8 mouse cellular contexts compared by ENCODE assay signal in the genomic region with DNA sequence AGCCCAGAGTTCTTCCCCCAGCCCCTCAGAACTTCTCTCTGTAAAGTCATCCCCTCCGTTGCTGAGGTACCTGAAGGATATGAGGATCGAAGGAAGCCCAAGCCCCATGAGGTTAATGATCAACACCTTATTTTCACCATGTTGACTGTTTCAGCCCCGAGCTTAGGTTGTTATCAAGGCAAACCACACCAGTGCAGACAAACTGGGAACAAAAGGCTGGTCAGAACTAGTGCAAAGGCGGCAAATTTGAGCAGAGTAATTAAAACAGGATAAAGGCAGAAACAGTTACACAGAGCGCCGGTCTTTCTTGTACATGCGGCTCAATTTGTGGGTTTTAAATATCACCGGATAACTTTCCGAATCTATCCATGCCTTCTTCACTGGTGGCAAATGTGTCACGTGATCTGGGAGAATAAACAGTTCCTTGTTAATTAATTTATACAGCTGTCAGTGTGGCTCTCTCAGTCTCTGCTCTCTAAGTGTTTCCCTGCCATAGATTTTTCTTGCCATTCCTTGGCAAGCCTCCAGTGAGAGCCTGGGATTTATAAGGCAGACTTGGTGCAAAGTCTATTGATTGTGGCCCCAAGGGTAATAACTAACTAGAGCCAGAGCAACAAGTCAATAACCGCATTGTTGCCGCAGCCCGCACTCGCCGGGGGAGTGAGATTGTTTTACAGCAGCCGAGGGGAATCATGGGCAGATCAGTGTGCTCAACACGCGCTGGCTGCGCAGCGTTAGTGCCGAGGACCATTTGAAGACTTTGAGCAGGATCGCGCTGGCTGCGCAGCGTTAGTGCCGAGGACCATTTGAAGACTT.
DNase-seq lines count a peak whose midpoint lies in the region; ATAC-seq and TF ChIP-seq lines count a peak whose summit lies in the region.

No protein-coding gene starts in this region.

- H3K9me3 ChIP-seq in heart, postnatal 0 days (replicated peaks; ENCODE audit: control insufficient read depth, low read length): no peaks in the 10 kb centered on the region
- no peaks in the 10 kb centered on the region for H3K9me3 ChIP-seq in embryonic facial prominence, embryonic 10.5 days
- H3K9me3 ChIP-seq in intestine, postnatal 0 days (ENCODE audit: control insufficient read depth): no peaks in the 10 kb centered on the region
- no peaks in the 10 kb centered on the region for H3K9me3 ChIP-seq in liver, embryonic 14.5 days (ENCODE audit: control insufficient read depth, low read length)

- H3K27ac ChIP-seq in heart, postnatal 0 days (ENCODE audit: low read depth): no peak overlapping the region
- peak overlapping the region; percentile 61 for H3K27ac ChIP-seq in embryonic facial prominence, embryonic 10.5 days (replicated peaks)
- peak overlapping the region; percentile 51 for H3K27ac ChIP-seq in intestine, postnatal 0 days (ENCODE audit: low read depth, low read length)
- no peak overlapping the region for H3K27ac ChIP-seq in liver, embryonic 14.5 days

- no peak for DNase-seq in heart, postnatal 0 days (ENCODE audit: low spot score)
- DNase-seq in heart, postnatal 4 days: no peak
- DNase-seq in embryonic facial prominence, embryonic 10.5 days (ENCODE audit: low spot score): peak; percentile 73
- no peak for DNase-seq in liver, embryonic 14.5 days (ENCODE audit: low read depth in 3 of 3, low spot score in 3 of 3)
- DNase-seq in cerebellum, adult 9-11 months: no peak
- DNase-seq in left cerebral cortex, adult 18-20 months (ENCODE audit: low spot score in 2 of 2): no peak

- no peaks in the 10 kb centered on the region for H3K36me3 ChIP-seq in heart, postnatal 0 days (replicated peaks; ENCODE audit: control insufficient read depth, insufficient read depth, low read length)
- no peaks in the 10 kb centered on the region for H3K36me3 ChIP-seq in embryonic facial prominence, embryonic 10.5 days (replicated peaks)
- no peaks in the 10 kb centered on the region for H3K36me3 ChIP-seq in intestine, postnatal 0 days (ENCODE audit: control insufficient read depth, insufficient read depth)
- no peaks in the 10 kb centered on the region for H3K36me3 ChIP-seq in liver, embryonic 14.5 days (replicated peaks; ENCODE audit: control insufficient read depth, insufficient read depth, low read depth)

- H3K4me3 ChIP-seq in heart, postnatal 0 days (ENCODE audit: low read depth, low read length): no peak overlapping the region
- H3K4me3 ChIP-seq in embryonic facial prominence, embryonic 10.5 days: no peak overlapping the region
- no peak overlapping the region for H3K4me3 ChIP-seq in intestine, postnatal 0 days (ENCODE audit: low read depth, low read length)
- no peak overlapping the region for H3K4me3 ChIP-seq in liver, embryonic 14.5 days (ENCODE audit: insufficient read depth in 1 of 2, low read depth in 2 of 2, low read length in 2 of 2)

- TF ChIP-seq CTCF in heart, postnatal 0 days (IDR thresholded peaks at IDR 0.05; ENCODE audit: low read depth): no peak
- TF ChIP-seq CTCF in intestine, postnatal 0 days (IDR thresholded peaks at IDR 0.05; ENCODE audit: low read depth): no peak
- TF ChIP-seq CTCF in liver, embryonic 14.5 days (IDR thresholded peaks at IDR 0.05; ENCODE audit: low read depth): no peak

- TF ChIP-seq EP300 in heart, postnatal 0 days (IDR thresholded peaks at IDR 0.05; ENCODE audit: low read depth): no peak
- no peak for TF ChIP-seq EP300 in liver, embryonic 14.5 days (IDR thresholded peaks at IDR 0.05; ENCODE audit: low read depth)

- H3K4me2 ChIP-seq in heart, postnatal 0 days (ENCODE audit: low read depth, low read length): no peak overlapping the region
- H3K4me2 ChIP-seq in intestine, postnatal 0 days (replicated peaks; ENCODE audit: low read depth): peak overlapping the region; percentile 33
- no peak overlapping the region for H3K4me2 ChIP-seq in liver, embryonic 14.5 days (ENCODE audit: low read depth)

- 63% methylated on average over 26 of the region's 26 CpGs for WGBS in heart, postnatal 0 days
- 50% methylated on average over 26 of the region's 26 CpGs for WGBS in embryonic facial prominence, embryonic 10.5 days
- WGBS in intestine, postnatal 0 days: 23% methylated on average over 26 of the region's 26 CpGs
- WGBS in liver, embryonic 14.5 days (ENCODE audit: insufficient replicate concordance): 74% methylated on average over 26 of the region's 26 CpGs

- no peak overlapping the region for H3K9ac ChIP-seq in heart, postnatal 0 days (replicated peaks; ENCODE audit: low read depth, low read length)
- H3K9ac ChIP-seq in intestine, postnatal 0 days (ENCODE audit: low read depth, low read length): no peak overlapping the region
- no peak overlapping the region for H3K9ac ChIP-seq in liver, embryonic 14.5 days (replicated peaks)

- H3K27me3 ChIP-seq in heart, postnatal 0 days (ENCODE audit: control insufficient read depth, insufficient read depth, low read length): no peaks in the 10 kb centered on the region
- peaks cover 36% of the 10 kb centered on the region for H3K27me3 ChIP-seq in embryonic facial prominence, embryonic 10.5 days (replicated peaks; ENCODE audit: low read depth, poor library complexity, severe bottlenecking)
- H3K27me3 ChIP-seq in intestine, postnatal 0 days (replicated peaks; ENCODE audit: control insufficient read depth, insufficient read depth, low read length): no peaks in the 10 kb centered on the region
- H3K27me3 ChIP-seq in liver, embryonic 14.5 days (ENCODE audit: control insufficient read depth, insufficient read depth, low read length): no peaks in the 10 kb centered on the region

- ATAC-seq in heart, postnatal 0 days (ENCODE audit: insufficient read depth, low read depth): 0 out of 2 replicates have a peak, but pooled peaks have one; percentile 9
- peak; percentile 84 for ATAC-seq in intestine, postnatal 0 days
- ATAC-seq in liver, embryonic 14.5 days (ENCODE audit: insufficient read depth): 0 out of 2 replicates have a peak, but pooled peaks have one; percentile 22
- ATAC-seq in megakaryocyte progenitor cell, adult 5-6 weeks (replicated peaks; ENCODE audit: poor library complexity): no peak

- H3K4me1 ChIP-seq in heart, postnatal 0 days (ENCODE audit: control insufficient read depth, insufficient read depth): peaks cover 21% of the 10 kb centered on the region
- H3K4me1 ChIP-seq in embryonic facial prominence, embryonic 10.5 days: peaks cover 67% of the 10 kb centered on the region
- H3K4me1 ChIP-seq in intestine, postnatal 0 days (replicated peaks; ENCODE audit: control insufficient read depth, insufficient read depth, low read length): 0 out of 2 replicates have a peak, but pooled peaks cover 5% of the 10 kb centered on the region
- peaks cover 0 to 17% of the 10 kb centered on the region in 2 experiments; a peak in 2 of 4 replicates for H3K4me1 ChIP-seq in liver, embryonic 14.5 days (replicated peaks; ENCODE audit: control insufficient read depth in 2 of 2, insufficient read depth in 2 of 2, low read length in 1 of 2)

Comparison
In these comparisons a context has a peak if more than half of its experiments do, and no peak if none do; other contexts are left out.
1. H3K27ac ChIP-seq: peak in embryonic facial prominence, embryonic 10.5 days (single experiment) and intestine, postnatal 0 days (single experiment); none in heart, postnatal 0 days (single experiment) and liver, embryonic 14.5 days (single experiment).